22 mouse cellular contexts compared by ENCODE assay signal in genomic region chr2:146116726-146117125, GRCm38 (mm10).
DNase-seq lines count a peak whose midpoint lies in the region; ATAC-seq and TF ChIP-seq lines count a peak whose summit lies in the region.
"Had no signal": no experiment of that assay in that cellular context is flagged by ENCODE, and none has a peak within 500 bp of the region (broad histone marks: within the 10 kb centered on the region; RNA-seq: fewer than 3 reads in every experiment).

No protein-coding gene starts in this region.

- H3K27me3 ChIP-seq in hindbrain, embryonic 10.5 days (ENCODE audit: insufficient read depth, poor library complexity, severe bottlenecking) = peaks cover 16% of the 10 kb centered on the region
- H3K27me3 ChIP-seq in hindbrain, embryonic 16.5 days (replicated peaks; ENCODE audit: control insufficient read depth, insufficient read depth, low read length) = no peaks in the 10 kb centered on the region
- no peaks in the 10 kb centered on the region for H3K27me3 ChIP-seq in spleen, adult 2 months (ENCODE audit: control insufficient read depth, insufficient read depth, low read length)
- H3K27me3 ChIP-seq: embryonic facial prominence, embryonic 15.5 days; heart, embryonic 15.5 days had no signal

- WGBS in hindbrain, embryonic 10.5 days = 89% methylated on average over 5 of the region's 5 CpGs
- 94% methylated on average over 5 of the region's 5 CpGs for WGBS in hindbrain, embryonic 16.5 days
- 45% methylated on average over 5 of the region's 5 CpGs for WGBS in spleen, adult 2 months

- H3K4me2 ChIP-seq in hindbrain, embryonic 16.5 days (ENCODE audit: low read length) = no peak overlapping the region
- H3K4me2 ChIP-seq: embryonic facial prominence, embryonic 15.5 days; heart, embryonic 11.5 days; heart, embryonic 15.5 days; hindbrain, embryonic 14.5 days had no signal

- peak overlapping the region; percentile 83 for H3K27ac ChIP-seq in hindbrain, embryonic 10.5 days
- H3K27ac ChIP-seq in hindbrain, embryonic 16.5 days (ENCODE audit: low read depth, low read length) = no peak overlapping the region
- H3K27ac ChIP-seq in spleen, adult 2 months (ENCODE audit: insufficient read depth, low read length) = no peak overlapping the region
- H3K27ac ChIP-seq: embryonic facial prominence, embryonic 15.5 days; heart, embryonic 15.5 days; hindbrain, embryonic 14.5 days had no signal

- TF ChIP-seq POLR2A in spleen, adult 2 months (IDR thresholded peaks at IDR 0.05; ENCODE audit: low read depth, low read length) = no peak

- no peak for ATAC-seq in hindbrain, embryonic 16.5 days
- ATAC-seq in granulocyte monocyte progenitor cell, adult 5-6 weeks (replicated peaks; ENCODE audit: poor library complexity, severe bottlenecking) = peak; percentile 11; the same call in 1 of the 2 replicates
- ATAC-seq: forebrain, embryonic 16.5 days; inflammation-experienced regulatory T-cells, adult 6 months; intestine, postnatal 0 days had no signal

- no peak overlapping the region for H3K4me3 ChIP-seq in hindbrain, embryonic 10.5 days
- no peak overlapping the region for H3K4me3 ChIP-seq in hindbrain, embryonic 16.5 days (ENCODE audit: low read length)
- H3K4me3 ChIP-seq in spleen, adult 2 months (ENCODE audit: extremely low read depth, insufficient read depth, insufficient read length) = peak overlapping the region; percentile 1; the same call in 1 of the 2 replicates
- H3K4me3 ChIP-seq: embryonic facial prominence, embryonic 15.5 days; erythroblast, embryonic 14.5 days; heart, embryonic 15.5 days had no signal

- no peaks in the 10 kb centered on the region for H3K36me3 ChIP-seq in hindbrain, embryonic 10.5 days
- no peaks in the 10 kb centered on the region for H3K36me3 ChIP-seq in hindbrain, embryonic 16.5 days (ENCODE audit: control insufficient read depth, insufficient read depth, low read length)
- no peaks in the 10 kb centered on the region for H3K36me3 ChIP-seq in spleen, adult 2 months (ENCODE audit: control insufficient read depth, insufficient read depth, low read length)
- H3K36me3 ChIP-seq: embryonic facial prominence, embryonic 15.5 days; G1E; heart, embryonic 15.5 days had no signal

- no peak for TF ChIP-seq CTCF in spleen, adult 2 months (IDR thresholded peaks at IDR 0.05; ENCODE audit: extremely low read depth, insufficient read depth, insufficient read length, insufficient replicate concordance)

- no peak overlapping the region for H3K9ac ChIP-seq in hindbrain, embryonic 16.5 days (ENCODE audit: low read depth, low read length)
- H3K9ac ChIP-seq: embryonic facial prominence, embryonic 15.5 days; heart, embryonic 15.5 days; hindbrain, embryonic 14.5 days had no signal

- no peak for DNase-seq in hindbrain, embryonic 10.5 days (ENCODE audit: low spot score)
- DNase-seq in spleen, adult 2 months (ENCODE audit: low read depth in 1 of 2, low spot score in 2 of 2) = no peak
- no peak for DNase-seq in spleen, adult 12 weeks (ENCODE audit: low spot score)
- DNase-seq in right cerebral cortex, postnatal 10 days (ENCODE audit: low spot score in 2 of 2) = no peak
- no peak for DNase-seq in kidney, postnatal 36 days
- DNase-seq: adrenal gland, postnatal 14 days; cerebellum, adult 11-12 months; cerebellum, adult 9-11 months; cerebellum, postnatal 36 days; gastrocnemius, postnatal 10 days; heart, postnatal 14 days had no signal

- H3K9me3 ChIP-seq in hindbrain, embryonic 10.5 days = no peaks in the 10 kb centered on the region
- no peaks in the 10 kb centered on the region for H3K9me3 ChIP-seq in hindbrain, embryonic 16.5 days (ENCODE audit: control insufficient read depth, low read length)
- H3K9me3 ChIP-seq: embryonic facial prominence, embryonic 15.5 days; heart, embryonic 15.5 days had no signal

- peaks cover 41% of the 10 kb centered on the region for H3K4me1 ChIP-seq in hindbrain, embryonic 10.5 days (replicated peaks)
- no peaks in the 10 kb centered on the region for H3K4me1 ChIP-seq in hindbrain, embryonic 16.5 days (ENCODE audit: control insufficient read depth, insufficient read depth, low read depth, low read length)
- no peaks in the 10 kb centered on the region for H3K4me1 ChIP-seq in spleen, adult 2 months (ENCODE audit: control insufficient read depth, insufficient read depth, insufficient read length)
- H3K4me1 ChIP-seq: heart, embryonic 15.5 days had no signal
